Mouse (Mus musculus) B cell, adult (primary cell): ENCODE results near the gene Necab3. TPM values are rescaled to one million over a fixed set of nuclear protein-coding genes. Genes with fewer than 3 reads are reported as not detected.

Experiments
- total RNA-seq: library from RNA; stranded (reverse); gene quantifications from 4 replicates; pipeline ENCODE4 v1.2.4, GENCODE M21; 2023; ENCODE audit not compliant: inconsistent age

Necab3 gene
- 0.39 to 2.3 TPM (median 0.87 TPM) in 3 of 4 replicates, not detected in the other for total RNA-seq

DNA sequence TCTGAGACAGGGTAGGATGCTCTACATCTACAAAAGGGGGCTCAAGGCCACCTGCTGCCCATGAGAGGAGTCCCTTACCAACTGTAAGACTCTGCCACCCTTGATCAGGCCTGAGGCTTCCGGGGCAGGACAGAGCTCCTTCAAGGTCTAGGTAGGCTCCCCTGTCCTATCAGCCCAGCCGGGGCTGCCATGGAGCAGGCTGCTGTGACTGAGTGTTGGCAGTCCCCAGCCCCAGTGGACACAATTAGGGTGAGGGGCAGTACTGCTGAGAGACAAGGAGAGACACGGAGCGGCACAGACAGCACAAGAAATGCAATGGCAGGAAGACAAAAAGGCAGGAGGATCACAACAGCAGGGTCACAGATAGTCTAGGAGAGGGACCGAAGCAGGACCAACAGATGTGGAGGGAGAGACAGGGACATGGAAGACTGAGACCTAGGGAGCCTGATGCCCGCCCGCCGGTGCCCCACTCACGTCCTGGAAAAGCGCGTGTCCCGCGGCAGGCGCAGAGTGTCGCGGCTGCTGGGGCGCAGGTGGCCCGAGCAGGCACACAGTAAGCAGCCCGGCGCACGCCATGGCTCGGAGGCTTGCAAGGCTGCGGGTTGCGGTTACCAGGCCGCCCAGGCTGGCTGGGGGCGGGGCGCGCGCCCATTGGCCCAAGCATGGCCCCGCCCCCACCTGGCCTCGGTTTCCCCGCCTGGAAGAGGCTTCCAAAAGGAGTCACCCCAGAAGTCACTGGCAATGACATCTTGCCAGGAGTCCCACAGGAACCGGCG is at the start of gene Necab3:
TSS of gene Necab3 (minus strand) at position 627 of the 776 bp plus-strand sequence.

DNA sequence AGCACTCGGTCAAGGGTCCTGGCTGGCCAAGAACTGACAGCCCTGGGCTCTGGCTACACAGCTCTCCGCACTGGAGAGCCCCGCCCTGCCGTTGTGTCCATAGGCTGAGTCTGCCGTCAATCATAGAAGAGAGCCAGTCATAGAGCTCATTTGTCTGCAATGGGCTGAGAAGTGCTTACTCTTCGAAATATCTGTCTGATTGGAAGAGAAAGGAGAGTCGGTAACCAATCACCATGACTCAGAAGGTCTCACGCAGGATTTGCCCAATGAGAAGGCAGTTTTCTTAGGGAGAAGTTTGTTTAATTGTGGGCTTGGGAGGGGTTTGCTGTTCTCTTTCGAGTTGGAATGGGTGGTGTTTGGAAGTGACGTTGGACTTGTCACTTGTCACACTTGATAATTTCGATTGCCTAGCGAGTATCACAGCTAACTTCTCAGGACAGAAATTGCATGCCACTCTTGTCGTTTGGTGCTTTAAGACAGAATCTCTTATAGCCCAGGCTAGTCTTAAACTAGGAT is 45.0 kb upstream of the Necab3 start, which contains the start of gene Pxmp4:
TSS of gene Pxmp4 (minus strand) at position 71 of the 516 bp plus-strand sequence.

DNA sequence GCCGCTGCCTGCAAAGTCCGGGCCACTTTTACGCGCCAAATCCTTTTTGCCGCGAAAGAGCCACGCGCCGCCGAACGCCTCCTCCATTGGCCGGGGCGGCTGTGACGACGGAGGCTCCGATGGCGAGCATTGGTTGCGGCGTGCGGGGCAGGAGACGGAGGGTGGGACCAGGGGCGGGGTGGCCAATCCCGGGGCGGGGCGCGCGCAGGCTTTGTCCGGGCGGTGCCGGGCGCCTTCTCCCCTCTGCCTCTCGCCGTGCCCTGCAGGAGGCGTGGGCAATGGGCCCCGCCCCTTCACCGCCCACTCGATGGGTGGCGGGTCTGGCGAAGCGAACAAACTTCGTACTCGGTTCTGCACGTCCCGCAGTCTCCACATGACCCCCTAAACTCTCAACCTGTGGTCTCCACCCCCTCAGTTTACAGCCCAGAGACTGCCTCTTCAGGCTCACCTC is 11.2 kb upstream of the Necab3 start, which contains the start of gene E2f1:
TSS of gene E2f1 (minus strand) at position 57 of the 451 bp plus-strand sequence.

DNA sequence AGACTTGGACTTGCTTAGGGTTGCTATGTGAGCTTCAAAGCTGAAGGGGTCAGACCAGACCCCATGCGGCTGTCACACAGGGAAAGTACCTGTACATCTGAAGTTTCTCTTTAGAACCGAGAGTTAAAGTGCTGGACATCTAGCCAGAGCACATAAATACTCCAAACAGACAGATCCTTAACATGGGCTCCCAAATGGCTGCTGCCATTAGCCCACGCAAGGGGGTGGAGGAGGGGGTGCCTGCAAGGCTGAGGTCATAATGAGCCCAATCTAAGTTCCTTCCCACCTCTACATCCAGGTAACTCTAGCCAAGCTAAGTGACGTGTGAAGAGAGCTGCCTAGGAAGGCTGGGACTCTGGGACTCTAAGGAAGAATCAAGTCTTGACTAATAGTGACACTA is 7.2 kb downstream of the Necab3 start, which contains the start of gene Actl10:
TSS of gene Actl10 (plus strand) at position 301 of the 400 bp plus-strand sequence.

DNA sequence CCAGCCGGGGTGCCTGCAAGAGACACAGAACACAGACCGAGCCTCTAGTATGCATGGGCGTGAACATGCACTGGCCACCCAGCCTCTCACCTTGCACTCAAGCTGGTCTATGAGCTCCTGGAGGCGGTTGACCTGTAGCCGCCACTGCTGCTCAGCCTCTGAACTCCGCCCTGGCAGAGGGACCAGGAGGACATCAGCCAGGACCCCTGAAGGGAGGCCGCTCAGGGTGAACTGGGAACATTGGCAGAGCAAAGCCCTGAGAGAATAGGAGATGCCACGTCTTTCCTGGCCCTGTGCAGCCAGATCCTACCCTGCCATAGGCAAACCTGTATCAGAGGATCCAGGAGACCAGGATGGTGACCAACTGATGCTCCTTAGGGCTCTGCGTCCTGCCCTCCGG is 12.0 kb downstream of the Necab3 start, which contains the start of gene 1700003F12Rik:
TSS of gene 1700003F12Rik (plus strand) at position 375 of the 400 bp plus-strand sequence.

Other genes with a start within 250 kb of the Necab3 start
- 11.2 to 15.6 TPM (median 12.6 TPM) in 4 replicates for gene Cdk5rap1, start 185.9 kb downstream of the Necab3 start, total RNA-seq
- gene Snta1, start 150.8 kb downstream of the Necab3 start, total RNA-seq: 0.39 TPM in 1 of 4 replicates, not detected in the others
- gene Cbfa2t2, start 122.4 kb downstream of the Necab3 start, total RNA-seq: 28.6 to 41.1 TPM (median 38.0 TPM) in 4 replicates
- gene 1700003F12Rik, start 11.8 kb downstream of the Necab3 start, total RNA-seq: 0.80 to 3.1 TPM (median 2.2 TPM) in 4 replicates
- 0.45 to 1.5 TPM (median 1.0 TPM) in 4 replicates for gene Actl10, start 7.1 kb downstream of the Necab3 start, total RNA-seq
- 5.1 to 6.9 TPM (median 6.4 TPM) in 4 replicates for gene E2f1, start 11.0 kb upstream of the Necab3 start, total RNA-seq
- gene Pxmp4, start 44.8 kb upstream of the Necab3 start, total RNA-seq: 6.9 to 9.6 TPM (median 8.2 TPM) in 4 replicates
- 7.2 to 8.6 TPM (median 8.1 TPM) in 4 replicates for gene Zfp341, start 54.4 kb upstream of the Necab3 start, total RNA-seq
- not detected in 4 replicates for gene 4930519P11Rik, start 54.5 kb upstream of the Necab3 start, total RNA-seq
- gene Chmp4b, start 92.8 kb upstream of the Necab3 start, total RNA-seq: 112 to 130 TPM (median 119 TPM) in 4 replicates
- gene Gm14214, start 211.1 kb upstream of the Necab3 start, total RNA-seq: not detected in 4 replicates
- gene Raly, start 232.2 kb upstream of the Necab3 start, total RNA-seq: 166 to 179 TPM (median 172 TPM) in 4 replicates
- gene a, start 232.5 kb upstream of the Necab3 start, total RNA-seq: not detected in 4 replicates